Mouse (Mus musculus): Measurements from ENCODE around the gene Ccnd3. TPM values are rescaled to one million over a fixed set of nuclear protein-coding genes. Genes with fewer than 3 reads are reported as not detected.

Ccnd3 gene
- polyA plus RNA-seq, 1 experiment from 2014 or later = 59.8 TPM

DNA sequence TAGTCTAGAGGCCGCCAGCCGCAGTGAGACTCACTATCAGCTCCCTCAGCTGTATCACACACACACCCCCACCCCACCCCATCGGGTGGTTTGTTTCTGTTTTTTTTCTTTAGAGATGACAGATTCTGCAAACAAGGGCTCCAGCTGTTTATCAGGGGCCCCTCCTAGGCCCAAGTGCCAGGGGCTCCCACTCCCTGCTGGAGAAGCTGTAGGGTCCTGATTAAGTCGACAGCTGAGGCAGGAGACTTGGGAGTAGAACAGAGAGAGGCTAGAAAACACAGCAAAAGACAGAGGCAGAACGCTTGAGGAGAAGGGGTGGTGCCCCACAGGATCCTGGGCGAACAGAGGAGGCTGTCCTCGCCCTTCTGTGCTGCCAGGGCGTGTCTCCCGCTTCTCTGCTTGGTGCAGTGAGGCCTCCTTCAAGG is 31.0 kb downstream of the Ccnd3 start:
- H3K36me3 ChIP-seq = no peaks in the 10 kb centered on the region
- no peak overlapping the region for H3K27ac ChIP-seq (replicated peaks)
- 75% methylated on average over 9 of the region's 9 CpGs for WGBS
- no peaks in the 10 kb centered on the region for H3K4me1 ChIP-seq
- no peaks in the 10 kb centered on the region for H3K27me3 ChIP-seq
- ATAC-seq (replicated peaks) = no peak
- H3K9me3 ChIP-seq = no peaks in the 10 kb centered on the region
- H3K4me3 ChIP-seq = no peak overlapping the region
- H3K9ac ChIP-seq (replicated peaks) = no peak overlapping the region
- no peak overlapping the region for H3K4me2 ChIP-seq (replicated peaks)

GRCm38 (mm10) chr17:47538049-47538448 is 33.2 kb downstream of the Ccnd3 start:
- H3K36me3 ChIP-seq = no peaks in the 10 kb centered on the region
- WGBS = 89% methylated on average over 3 of the region's 3 CpGs
- H3K4me3 ChIP-seq = no peak overlapping the region
- no peak overlapping the region for H3K4me2 ChIP-seq (replicated peaks)
- H3K9me3 ChIP-seq = no peaks in the 10 kb centered on the region
- no peaks in the 10 kb centered on the region for H3K4me1 ChIP-seq
- H3K27me3 ChIP-seq = no peaks in the 10 kb centered on the region
- H3K27ac ChIP-seq (replicated peaks) = no peak overlapping the region
- ATAC-seq (replicated peaks) = no peak
- H3K9ac ChIP-seq (replicated peaks) = no peak overlapping the region

DNA sequence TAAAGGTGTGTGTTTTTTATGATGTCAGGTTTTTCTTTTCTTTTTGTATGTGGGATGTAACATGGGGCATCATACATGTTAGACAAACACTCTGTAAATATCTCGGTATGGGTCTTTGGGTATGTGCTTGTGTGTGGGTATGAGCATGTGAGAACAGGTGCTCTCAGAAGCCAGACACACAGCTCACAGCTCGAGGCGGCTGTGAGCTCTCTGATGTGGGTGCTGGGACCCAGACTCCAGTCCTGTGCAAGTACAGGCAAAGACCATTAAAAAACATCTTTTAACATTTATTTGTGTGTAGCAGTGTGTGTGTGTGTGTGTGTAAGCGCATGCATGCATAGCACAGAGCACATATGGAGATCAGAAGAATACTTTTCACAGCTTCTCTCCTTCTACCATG is 34.3 kb downstream of the Ccnd3 start:
- no peak overlapping the region for H3K4me2 ChIP-seq (replicated peaks)
- H3K36me3 ChIP-seq = no peaks in the 10 kb centered on the region
- H3K27ac ChIP-seq (replicated peaks) = no peak overlapping the region
- no peak overlapping the region for H3K4me3 ChIP-seq
- H3K27me3 ChIP-seq = no peaks in the 10 kb centered on the region
- no peaks in the 10 kb centered on the region for H3K9me3 ChIP-seq
- H3K9ac ChIP-seq (replicated peaks) = no peak overlapping the region
- 94% methylated on average over 4 of the region's 4 CpGs for WGBS
- no peaks in the 10 kb centered on the region for H3K4me1 ChIP-seq
- no peak for ATAC-seq (replicated peaks)

DNA sequence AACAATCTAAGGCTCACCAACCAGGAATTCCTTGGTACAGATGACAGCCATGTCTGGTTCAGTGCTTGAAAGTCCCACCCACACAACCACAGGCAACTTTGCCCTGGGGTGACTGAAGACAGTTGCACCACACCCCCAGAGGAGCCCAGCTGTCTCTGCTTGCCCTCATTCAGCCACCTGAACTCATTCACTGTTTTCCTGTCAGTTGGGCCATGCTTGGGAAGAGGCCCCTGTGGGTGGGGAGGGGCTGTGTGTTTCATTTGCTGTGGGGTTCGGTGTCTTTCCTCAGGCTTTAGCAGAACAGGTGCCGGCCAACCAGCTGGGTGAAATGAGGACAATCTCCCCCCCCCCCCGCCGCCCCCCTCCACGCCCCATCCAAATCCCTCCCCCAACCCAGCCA is 37.2 kb downstream of the Ccnd3 start:
- Histone ChIP-seq H3K9ac (replicated peaks) (no peak overlapping the region), H3K9me3 (no peaks in the 10 kb centered on the region), H3K4me2 (replicated peaks) (no peak overlapping the region), H3K27me3 (no peaks in the 10 kb centered on the region), H3K36me3 (no peaks in the 10 kb centered on the region), H3K4me3 (no peak overlapping the region), H3K27ac (replicated peaks) (no peak overlapping the region), H3K4me1 (no peaks in the 10 kb centered on the region)
- no peak for ATAC-seq (replicated peaks)
- WGBS = 90% methylated on average over 4 of the region's 5 CpGs

- no peak overlapping the region for H3K4me2 ChIP-seq (replicated peaks)
- H3K27me3 ChIP-seq = no peaks in the 10 kb centered on the region
- no peaks in the 10 kb centered on the region for H3K9me3 ChIP-seq
- H3K9ac ChIP-seq (replicated peaks) = no peak overlapping the region
- H3K4me3 ChIP-seq = no peak overlapping the region
- WGBS = 75% methylated on average over 7 of the region's 7 CpGs
- ATAC-seq (replicated peaks) = no peak
- H3K36me3 ChIP-seq = no peaks in the 10 kb centered on the region
- no peaks in the 10 kb centered on the region for H3K4me1 ChIP-seq
- H3K27ac ChIP-seq (replicated peaks) = no peak overlapping the region
Measured at GRCm38 (mm10) chr17:47543051-47543650, 38.3 kb downstream of the Ccnd3 start.

GRCm38 (mm10) chr17:47545154-47545553 is 40.3 kb downstream of the Ccnd3 start:
- H3K4me3 ChIP-seq = no peak overlapping the region
- H3K27ac ChIP-seq (replicated peaks) = no peak overlapping the region
- 91% methylated on average over 12 of the region's 12 CpGs for WGBS
- no peaks in the 10 kb centered on the region for H3K27me3 ChIP-seq
- H3K4me2 ChIP-seq (replicated peaks) = no peak overlapping the region
- no peaks in the 10 kb centered on the region for H3K9me3 ChIP-seq
- H3K9ac ChIP-seq (replicated peaks) = no peak overlapping the region
- no peaks in the 10 kb centered on the region for H3K4me1 ChIP-seq
- no peak for ATAC-seq (replicated peaks)
- no peaks in the 10 kb centered on the region for H3K36me3 ChIP-seq

- Histone ChIP-seq H3K9me3 (no peaks in the 10 kb centered on the region), H3K36me3 (no peaks in the 10 kb centered on the region), H3K9ac (replicated peaks) (no peak overlapping the region), H3K27ac (replicated peaks) (no peak overlapping the region), H3K4me3 (no peak overlapping the region), H3K27me3 (no peaks in the 10 kb centered on the region), H3K4me2 (replicated peaks) (no peak overlapping the region; the same call in 1 of the 2 replicates), H3K4me1 (no peaks in the 10 kb centered on the region)
- 69% methylated on average over 17 of the region's 17 CpGs for WGBS
- ATAC-seq (replicated peaks) = no peak
Measured at GRCm38 (mm10) chr17:47545861-47546331, 41.0 kb downstream of the Ccnd3 start.

GRCm38 (mm10) chr17:47551049-47551448 is 46.2 kb downstream of the Ccnd3 start:
- H3K4me2 ChIP-seq (replicated peaks) = no peak overlapping the region
- no peak overlapping the region for H3K27ac ChIP-seq (replicated peaks)
- no peak overlapping the region for H3K9ac ChIP-seq (replicated peaks)
- ATAC-seq (replicated peaks) = no peak
- no peaks in the 10 kb centered on the region for H3K4me1 ChIP-seq
- WGBS = 51% methylated on average over 7 of the region's 7 CpGs
- H3K4me3 ChIP-seq = no peak overlapping the region
- no peaks in the 10 kb centered on the region for H3K9me3 ChIP-seq
- H3K36me3 ChIP-seq = no peaks in the 10 kb centered on the region
- H3K27me3 ChIP-seq = no peaks in the 10 kb centered on the region

DNA sequence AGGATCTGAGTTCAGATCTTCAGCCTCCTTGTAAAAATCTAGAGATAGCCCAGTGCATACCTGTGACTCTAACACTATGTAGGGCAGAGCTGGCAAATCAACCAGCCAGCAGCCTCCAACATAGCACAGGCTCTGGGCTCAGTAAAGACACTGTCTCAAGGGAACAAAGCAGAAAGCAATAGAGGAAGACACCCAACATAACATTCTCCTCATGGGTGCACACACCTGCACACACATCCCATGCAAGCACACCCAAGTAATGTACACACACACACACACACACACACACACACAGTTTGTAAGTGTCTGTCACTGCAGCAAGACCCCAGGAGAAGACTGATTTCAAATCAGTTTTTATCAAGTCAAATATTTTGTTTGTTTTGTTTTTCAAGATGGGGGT is 48.1 kb downstream of the Ccnd3 start:
- Histone ChIP-seq H3K27me3 (no peaks in the 10 kb centered on the region), H3K4me1 (no peaks in the 10 kb centered on the region), H3K9ac (replicated peaks) (no peak overlapping the region), H3K4me3 (no peak overlapping the region), H3K4me2 (replicated peaks) (no peak overlapping the region), H3K27ac (replicated peaks) (no peak overlapping the region), H3K36me3 (no peaks in the 10 kb centered on the region), H3K9me3 (no peaks in the 10 kb centered on the region)
- no peak for ATAC-seq (replicated peaks)

GRCm38 (mm10) chr17:47554621-47555020 is 49.8 kb downstream of the Ccnd3 start:
- Histone ChIP-seq H3K27me3 (no peaks in the 10 kb centered on the region), H3K4me1 (no peaks in the 10 kb centered on the region), H3K36me3 (no peaks in the 10 kb centered on the region), H3K27ac (replicated peaks) (no peak overlapping the region), H3K9me3 (no peaks in the 10 kb centered on the region), H3K9ac (replicated peaks) (no peak overlapping the region), H3K4me2 (replicated peaks) (no peak overlapping the region), H3K4me3 (no peak overlapping the region)
- no peak for ATAC-seq (replicated peaks)
- 62% methylated on average over 10 of the region's 10 CpGs for WGBS

- ATAC-seq (replicated peaks) = no peak
- 71% methylated on average over 3 of the region's 3 CpGs for WGBS
- no peak overlapping the region for H3K9ac ChIP-seq (replicated peaks)
Measured at GRCm38 (mm10) chr17:47557179-47557578, 52.3 kb downstream of the Ccnd3 start.

DNA sequence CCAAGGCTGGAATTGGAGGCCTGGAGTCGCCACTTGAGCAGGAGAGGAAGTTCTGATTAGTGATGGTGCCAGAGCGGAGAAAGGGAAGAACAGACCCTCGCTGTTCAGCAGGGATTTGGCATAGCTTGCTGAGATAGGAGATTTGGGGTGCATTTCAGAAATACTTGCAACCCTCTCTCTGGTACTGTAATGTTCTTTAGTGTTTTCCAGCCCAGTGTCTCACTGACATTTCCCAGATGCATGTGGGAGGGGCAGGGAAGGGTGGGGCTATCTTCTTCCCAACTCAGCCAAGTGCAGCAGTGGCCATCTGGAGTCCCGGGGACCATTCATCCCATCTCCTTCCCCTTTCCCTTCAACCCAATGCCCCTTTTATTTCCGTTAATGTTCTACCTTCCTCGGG is 54.9 kb downstream of the Ccnd3 start:
- H3K4me3 ChIP-seq = no peak overlapping the region
- no peaks in the 10 kb centered on the region for H3K9me3 ChIP-seq
- H3K36me3 ChIP-seq = no peaks in the 10 kb centered on the region
- H3K4me2 ChIP-seq (replicated peaks) = no peak overlapping the region
- no peak overlapping the region for H3K9ac ChIP-seq (replicated peaks)
- H3K27ac ChIP-seq (replicated peaks) = no peak overlapping the region
- ATAC-seq (replicated peaks) = no peak
- H3K4me1 ChIP-seq = no peaks in the 10 kb centered on the region
- 74% methylated on average over 6 of the region's 6 CpGs for WGBS
- no peaks in the 10 kb centered on the region for H3K27me3 ChIP-seq

More at GRCm38 (mm10) chr17:47557179-47557578, 52.3 kb downstream of the Ccnd3 start:
- H3K36me3 ChIP-seq = no peaks in the 10 kb centered on the region
- no peak overlapping the region for H3K4me2 ChIP-seq (replicated peaks)
- H3K4me1 ChIP-seq = no peaks in the 10 kb centered on the region
- no peaks in the 10 kb centered on the region for H3K9me3 ChIP-seq
- no peaks in the 10 kb centered on the region for H3K27me3 ChIP-seq
- no peak overlapping the region for H3K27ac ChIP-seq (replicated peaks)
- H3K4me3 ChIP-seq = no peak overlapping the region

DNA sequence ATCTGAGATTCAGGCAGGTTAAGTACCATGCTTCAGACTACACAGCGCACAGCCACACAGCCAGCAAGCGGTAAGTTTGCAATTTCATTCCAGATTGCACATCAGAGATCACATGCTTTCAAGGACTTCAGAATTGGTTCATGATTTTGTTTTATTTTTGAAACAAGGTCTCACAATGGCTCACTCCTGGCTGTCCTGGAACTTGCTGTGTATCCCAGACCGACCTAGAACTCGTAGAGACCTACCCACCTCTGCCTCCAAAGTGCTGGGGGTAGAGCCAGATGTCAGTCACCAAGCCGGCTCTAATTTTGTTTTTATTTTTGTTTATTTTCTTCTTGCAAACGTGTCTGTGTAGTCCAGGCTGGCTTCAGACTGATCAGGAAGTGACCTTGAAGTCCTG is 58.0 kb downstream of the Ccnd3 start:
- Histone ChIP-seq H3K9me3 (no peaks in the 10 kb centered on the region), H3K9ac (replicated peaks) (no peak overlapping the region), H3K27ac (replicated peaks) (no peak overlapping the region), H3K4me1 (peaks cover 4% of the 10 kb centered on the region), H3K4me3 (no peak overlapping the region), H3K4me2 (replicated peaks) (no peak overlapping the region), H3K27me3 (no peaks in the 10 kb centered on the region), H3K36me3 (no peaks in the 10 kb centered on the region)
- no peak for ATAC-seq (replicated peaks)
- WGBS = 83% methylated on average over 6 of the region's 6 CpGs
